Mouse (Mus musculus): ENCODE results near the gene Rho.

Rho gene

DNA sequence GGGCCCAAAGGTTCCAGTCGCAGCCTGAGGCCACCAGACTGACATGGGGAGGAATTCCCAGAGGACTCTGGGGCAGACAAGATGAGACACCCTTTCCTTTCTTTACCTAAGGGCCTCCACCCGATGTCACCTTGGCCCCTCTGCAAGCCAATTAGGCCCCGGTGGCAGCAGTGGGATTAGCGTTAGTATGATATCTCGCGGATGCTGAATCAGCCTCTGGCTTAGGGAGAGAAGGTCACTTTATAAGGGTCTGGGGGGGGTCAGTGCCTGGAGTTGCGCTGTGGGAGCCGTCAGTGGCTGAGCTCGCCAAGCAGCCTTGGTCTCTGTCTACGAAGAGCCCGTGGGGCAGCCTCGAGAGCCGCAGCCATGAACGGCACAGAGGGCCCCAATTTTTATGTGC lies at the start of gene Rho:
TSS of gene Rho (plus strand) at position 110 of the 400 bp plus-strand sequence.
- no peak for DNase-seq (ENCODE audit: low spot score in 2 of 2)

DNA sequence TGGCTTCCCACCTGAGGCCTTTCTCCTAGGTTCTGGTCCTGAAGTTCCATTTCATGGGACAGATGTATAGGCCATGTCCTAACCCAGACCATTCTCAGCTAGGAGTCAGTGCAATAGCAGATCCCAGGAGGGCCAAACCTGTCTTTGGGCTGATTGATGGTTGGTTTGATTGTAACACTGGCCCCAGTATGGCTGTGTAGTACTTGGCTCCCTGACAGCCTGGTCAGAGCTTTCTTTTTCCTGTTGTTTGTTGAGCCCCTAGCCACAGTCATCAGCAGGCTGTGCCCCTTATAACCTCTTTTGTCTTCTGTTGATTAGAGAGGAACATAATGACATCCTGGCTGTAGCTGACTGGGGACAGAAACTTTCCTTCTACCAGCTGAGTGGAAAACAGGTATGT lies 47.5 kb upstream of the Rho start:
- no peak for DNase-seq (ENCODE audit: low spot score in 2 of 2)

DNA sequence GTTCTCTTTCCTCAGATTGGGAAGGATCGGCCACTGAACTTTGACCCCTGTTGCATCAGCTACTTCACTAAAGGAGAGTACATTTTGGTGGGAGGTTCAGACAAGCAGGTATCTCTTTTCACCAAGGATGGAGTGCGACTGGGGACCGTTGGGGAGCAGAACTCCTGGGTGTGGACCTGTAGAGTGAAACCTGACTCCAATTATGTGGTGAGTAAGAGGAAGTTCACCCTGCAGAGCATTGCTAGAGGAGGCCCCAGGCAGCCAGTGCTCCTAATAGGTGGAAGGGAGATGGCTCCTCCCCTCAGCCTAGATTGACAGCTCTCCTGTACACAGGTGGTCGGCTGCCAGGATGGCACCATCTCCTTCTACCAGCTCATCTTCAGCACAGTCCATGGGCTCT lies 44.7 kb upstream of the Rho start:
- no peak for DNase-seq (ENCODE audit: low spot score in 2 of 2)

DNA sequence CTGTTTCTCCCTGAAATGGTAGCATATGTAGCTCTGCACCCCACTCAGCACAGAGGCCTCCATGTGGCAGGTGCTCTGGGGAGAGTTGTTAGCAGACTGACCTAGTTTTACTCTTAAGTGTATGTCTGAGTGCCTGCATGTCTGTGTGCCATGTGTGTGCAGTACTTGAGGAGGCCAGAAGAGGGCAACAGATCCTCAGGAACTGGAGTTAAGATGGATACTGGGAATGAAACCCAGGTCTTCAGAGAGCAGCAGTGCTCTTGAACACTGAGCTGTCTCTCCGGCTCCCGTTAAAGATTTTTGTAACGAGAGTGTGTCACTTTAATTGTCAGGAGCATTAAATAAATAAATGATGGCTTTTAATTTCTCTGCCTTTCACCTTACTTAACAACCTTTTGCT lies 43.3 kb upstream of the Rho start:
- no peak for DNase-seq (ENCODE audit: low spot score in 2 of 2)

DNA sequence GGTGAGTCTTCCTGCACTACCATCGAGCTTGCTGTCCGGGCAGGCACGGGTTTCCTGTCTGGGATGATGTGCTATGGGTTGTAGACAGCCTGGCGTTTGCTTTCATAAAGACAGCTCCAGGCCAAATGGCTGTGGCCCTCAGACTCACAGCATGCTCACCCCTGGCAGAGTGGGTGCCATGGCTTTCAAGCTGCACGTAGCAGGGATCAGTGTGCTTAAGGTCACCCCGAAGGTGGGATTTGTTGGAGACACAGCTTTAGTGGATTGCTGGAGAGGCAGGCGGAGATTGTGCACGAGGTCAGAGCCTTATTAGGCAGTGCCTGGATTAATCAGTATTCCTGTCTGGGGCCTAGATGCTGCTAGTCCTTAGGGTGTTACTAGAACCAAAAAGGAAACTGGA lies 40.9 kb upstream of the Rho start:
- no peak for DNase-seq (ENCODE audit: low spot score in 2 of 2)

DNA sequence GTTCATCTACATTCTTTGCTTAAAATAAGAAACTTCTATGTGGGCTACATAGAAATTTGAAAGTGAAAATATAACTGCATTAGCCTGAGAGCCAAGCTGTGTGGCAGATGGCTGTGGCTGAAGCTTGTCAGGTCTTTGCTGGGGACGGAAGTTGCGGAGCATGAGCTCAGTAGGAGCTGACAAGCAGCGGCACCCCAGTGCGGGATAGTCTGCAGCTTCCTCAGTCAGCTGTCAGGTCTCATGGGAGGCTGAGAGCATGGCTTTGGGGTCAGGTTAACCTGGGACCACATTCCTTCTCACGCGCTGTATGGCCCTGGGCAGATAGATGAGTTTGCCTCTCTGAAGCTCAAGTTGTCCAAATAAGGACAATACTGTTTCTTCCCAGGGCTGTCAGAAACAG lies 40.5 kb upstream of the Rho start:
- DNase-seq (ENCODE audit: low spot score in 2 of 2), result no peak

DNA sequence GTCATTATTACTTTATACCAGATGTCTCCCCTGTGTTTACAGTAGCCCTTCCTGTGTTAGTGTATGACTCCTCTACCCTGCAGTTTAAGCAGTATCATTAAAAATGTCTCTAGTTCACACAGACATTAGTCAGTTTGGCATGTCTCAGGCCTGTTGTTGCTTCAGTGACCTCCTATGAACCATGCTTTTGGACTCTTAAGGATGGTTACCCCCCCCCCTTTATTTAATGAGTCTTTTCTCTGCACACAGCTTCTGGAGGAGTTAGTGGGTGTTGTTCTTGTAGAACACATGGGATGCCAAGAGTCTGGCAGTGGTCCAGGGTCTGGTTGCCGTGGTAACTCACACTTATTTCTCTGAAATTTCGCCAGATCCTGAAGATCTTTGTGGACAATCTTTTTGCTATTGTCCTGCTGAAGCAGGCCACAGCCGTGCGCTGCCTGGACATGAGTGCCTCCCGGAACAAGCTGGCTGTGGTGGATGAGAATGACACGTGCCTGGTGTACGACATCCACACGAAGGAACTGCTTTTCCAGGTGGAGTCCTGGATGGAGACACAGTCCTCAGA lies 40.0 kb upstream of the Rho start:
- DNase-seq (ENCODE audit: low spot score in 2 of 2), result no peak

DNA sequence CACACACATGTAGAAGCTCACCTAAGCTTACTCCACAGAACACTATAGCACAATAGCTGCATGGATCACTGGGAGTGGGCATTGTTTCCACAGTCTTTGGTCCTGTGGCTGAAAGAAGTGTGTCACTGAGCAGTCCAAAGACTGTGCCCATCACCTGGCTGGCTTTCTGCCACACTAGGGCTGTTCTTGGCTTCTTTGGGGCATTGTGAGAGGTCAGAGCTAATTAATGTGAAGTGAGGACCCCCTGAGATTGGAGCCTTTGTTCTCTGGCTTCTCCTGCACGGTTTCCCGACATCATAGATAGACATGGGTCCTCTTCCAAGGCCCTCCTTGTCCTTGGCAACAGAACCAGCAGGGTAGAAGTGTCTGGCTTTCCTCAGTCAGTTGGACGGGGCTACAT lies 39.2 kb upstream of the Rho start:
- DNase-seq (ENCODE audit: low spot score in 2 of 2), result no peak

DNA sequence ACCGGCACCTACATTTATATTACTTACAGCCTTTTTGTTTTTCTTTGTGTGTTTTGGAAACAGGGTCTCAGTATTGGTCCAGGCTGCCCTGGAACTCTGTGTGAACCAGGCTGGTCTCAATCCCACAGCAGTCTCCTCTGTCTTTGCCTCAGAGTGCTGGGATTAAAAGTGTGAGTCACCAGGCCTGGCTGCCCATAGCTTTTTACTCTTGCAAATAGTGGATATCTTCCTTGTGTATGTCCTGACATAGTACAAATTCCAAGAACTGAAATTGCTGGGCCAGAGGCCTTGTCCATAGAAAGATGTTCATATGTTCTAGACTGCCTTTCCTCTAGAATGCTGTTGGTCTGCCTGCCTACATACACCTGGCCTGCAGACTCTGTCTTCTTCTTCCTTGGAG lies 35.2 kb upstream of the Rho start:
- DNase-seq (ENCODE audit: low spot score in 2 of 2), result no peak

DNA sequence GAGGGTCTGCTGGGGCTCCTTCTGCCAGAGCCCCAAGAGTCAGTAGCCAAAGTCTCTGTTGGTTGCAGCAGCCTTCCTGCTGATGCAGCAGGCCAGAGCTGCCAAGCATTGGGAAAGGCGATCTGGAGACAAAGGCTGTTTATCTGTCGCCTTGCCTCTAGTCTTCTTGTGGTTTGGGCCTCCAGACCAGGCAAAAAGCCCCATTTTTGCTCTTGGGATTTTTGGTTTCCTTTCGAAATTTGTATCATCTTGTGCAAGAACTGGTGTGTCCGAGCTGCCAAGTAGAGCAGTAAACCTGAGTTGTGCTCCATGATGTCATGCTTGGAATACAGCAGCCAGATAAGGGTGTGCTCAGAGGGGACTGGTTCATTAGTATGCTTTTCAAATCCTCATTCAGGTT lies 34.4 kb upstream of the Rho start:
- peak in 1 of 2 experiments; percentile 72 for DNase-seq (ENCODE audit: low spot score in 2 of 2)

DNA sequence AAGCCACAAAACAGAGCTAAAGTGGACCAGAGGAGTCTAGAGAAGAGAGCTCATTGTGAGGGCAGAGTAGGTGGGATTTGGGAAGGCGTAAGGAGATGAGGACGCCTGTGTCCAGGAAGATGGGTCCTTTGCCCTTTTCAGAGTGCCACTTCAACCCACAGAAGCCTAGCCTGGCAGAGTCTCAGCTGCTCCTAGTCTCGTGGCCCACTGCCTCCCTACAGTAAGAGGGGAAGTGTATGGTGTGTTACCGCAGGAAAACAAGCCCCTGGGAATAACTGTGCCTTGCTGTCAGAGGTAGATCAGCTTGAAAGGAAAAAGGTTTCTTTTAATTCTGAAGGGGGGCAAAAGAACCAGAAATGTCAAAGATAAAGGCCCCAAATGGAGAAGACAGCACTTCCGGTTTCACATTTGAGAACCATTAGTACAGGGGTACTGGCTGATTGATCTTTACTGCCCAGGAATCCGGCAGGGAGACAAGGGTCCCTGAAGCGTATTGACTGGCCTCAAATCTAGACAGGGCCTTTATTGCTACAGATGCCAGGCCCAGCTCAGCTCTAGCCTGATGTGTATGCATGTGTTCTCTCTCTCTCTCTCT lies 33.5 kb upstream of the Rho start:
- DNase-seq (ENCODE audit: low spot score in 2 of 2), result no peak

DNA sequence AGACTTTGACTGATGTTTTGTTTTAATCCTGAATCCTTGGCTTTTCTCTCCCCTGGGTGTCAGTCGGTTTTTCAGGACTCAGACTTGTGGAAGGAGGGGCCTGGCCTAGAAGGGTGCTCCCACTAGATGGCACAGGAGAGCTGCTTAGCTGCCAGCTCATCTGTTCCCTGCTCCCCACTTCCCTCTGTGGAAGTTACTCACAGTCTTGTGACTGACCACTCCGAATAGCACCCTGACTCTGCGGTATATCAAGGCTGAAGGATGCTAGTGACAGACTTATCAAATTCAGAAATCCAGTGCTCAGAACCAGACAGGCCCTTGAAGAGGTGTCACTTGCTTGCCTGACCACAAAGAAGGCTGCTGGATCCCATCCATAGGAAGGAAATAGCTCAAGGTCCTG lies 30.5 kb upstream of the Rho start:
- DNase-seq (ENCODE audit: low spot score in 2 of 2), result peak; percentile 56 to 71

DNA sequence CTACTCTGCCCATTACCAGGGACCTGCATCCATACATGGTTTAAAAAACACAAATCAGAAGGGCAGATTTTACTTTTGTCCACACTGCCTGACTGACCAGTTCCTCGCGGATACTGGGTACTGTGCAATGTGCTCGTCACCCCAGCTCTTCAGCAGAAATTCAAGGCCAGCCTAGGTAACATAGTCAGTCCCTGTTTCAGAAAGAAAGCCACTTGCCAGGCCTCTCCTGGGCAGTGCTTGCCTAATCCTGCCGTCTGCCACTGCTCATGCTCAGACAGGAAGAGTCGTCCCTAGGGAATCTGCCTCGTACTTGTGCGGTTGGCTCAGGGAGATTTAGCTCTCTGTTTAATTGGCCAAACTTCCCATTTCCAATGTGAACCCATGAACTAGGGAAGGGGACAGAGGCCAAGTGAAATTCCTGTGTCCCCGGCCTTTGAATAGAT lies 30.0 kb upstream of the Rho start:
- DNase-seq (ENCODE audit: low spot score in 2 of 2), result peak in 1 of 2 experiments; percentile 53

DNA sequence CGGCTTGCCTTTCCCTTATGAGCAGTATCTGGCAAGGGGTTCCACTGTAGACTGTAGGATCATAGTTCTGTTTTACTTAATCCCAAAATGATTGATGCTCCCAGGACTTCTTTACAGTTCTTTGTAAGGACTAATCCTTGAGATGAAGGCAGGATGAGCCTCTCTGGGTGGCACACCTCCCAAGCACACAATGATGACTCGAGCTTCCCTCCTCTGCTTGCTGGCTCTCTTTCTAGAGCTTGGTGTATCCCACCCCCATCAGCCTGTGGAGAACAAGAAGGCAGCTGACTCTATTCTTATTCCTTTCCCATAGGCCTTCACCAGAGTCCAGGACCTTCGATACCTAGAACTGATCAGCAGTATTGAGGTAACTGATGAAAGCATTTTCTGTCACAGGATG lies 29.0 kb upstream of the Rho start:
- no peak for DNase-seq (ENCODE audit: low spot score in 2 of 2)

DNA sequence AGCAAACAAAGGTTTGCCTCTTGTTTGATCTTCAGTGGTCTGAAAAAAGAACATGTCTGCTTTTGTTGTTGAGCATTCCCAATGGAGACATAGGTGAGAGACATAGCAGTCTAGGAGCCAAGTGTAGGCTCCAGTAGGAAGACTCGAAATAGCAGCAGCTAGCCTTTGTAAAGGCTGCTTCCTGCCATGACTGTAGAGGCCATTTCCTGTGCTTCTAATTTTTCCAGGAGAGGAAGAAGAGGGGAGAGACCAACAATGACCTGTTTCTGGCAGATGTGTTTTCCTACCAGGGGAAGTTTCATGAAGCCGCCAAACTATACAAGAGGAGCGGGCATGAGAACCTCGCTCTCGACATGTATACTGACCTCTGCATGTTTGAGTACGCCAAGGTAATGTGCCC lies 26.0 kb upstream of the Rho start:
- no peak for DNase-seq (ENCODE audit: low spot score in 2 of 2)

DNA sequence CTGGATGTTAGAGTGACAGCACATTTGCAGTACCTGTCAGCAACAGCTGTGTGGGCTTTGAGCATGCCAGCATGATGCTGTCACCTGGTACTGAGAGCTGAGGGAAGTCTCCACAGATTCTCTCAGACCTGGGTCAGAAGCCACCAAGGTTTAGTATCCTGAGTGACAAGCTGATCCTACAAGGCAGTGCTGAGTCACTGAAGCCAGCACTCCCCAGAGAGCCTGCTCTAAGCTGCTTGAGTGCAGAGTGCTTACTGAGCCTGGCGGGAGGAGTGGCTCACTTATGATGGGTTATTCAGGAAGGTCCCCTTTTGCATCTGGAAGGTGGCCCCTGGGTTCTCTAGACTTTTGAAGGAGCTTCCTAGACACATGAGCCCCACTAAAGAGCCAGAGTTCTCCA lies 25.1 kb upstream of the Rho start:
- DNase-seq (ENCODE audit: low spot score in 2 of 2), result no peak

DNA sequence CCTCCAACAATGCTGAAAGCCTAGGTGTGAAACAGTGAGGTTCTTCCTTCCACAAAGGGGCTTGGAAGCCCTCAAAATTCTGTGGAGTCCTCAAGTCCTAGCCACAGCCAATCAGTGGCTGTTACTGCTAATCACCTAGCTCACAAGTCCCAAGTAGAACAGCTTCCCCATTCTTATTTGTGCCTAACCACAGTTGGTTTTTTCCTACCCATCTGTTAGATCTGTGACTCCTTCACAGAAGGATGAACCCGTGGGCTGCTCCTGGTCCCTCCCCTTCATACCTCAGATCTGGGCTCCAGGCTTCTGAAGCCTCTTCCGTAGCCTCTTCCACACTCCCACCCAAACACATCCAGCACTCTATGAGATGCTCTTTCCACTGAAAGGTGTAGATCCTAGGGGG lies 24.7 kb upstream of the Rho start:
- DNase-seq (ENCODE audit: low spot score in 2 of 2), result no peak

DNA sequence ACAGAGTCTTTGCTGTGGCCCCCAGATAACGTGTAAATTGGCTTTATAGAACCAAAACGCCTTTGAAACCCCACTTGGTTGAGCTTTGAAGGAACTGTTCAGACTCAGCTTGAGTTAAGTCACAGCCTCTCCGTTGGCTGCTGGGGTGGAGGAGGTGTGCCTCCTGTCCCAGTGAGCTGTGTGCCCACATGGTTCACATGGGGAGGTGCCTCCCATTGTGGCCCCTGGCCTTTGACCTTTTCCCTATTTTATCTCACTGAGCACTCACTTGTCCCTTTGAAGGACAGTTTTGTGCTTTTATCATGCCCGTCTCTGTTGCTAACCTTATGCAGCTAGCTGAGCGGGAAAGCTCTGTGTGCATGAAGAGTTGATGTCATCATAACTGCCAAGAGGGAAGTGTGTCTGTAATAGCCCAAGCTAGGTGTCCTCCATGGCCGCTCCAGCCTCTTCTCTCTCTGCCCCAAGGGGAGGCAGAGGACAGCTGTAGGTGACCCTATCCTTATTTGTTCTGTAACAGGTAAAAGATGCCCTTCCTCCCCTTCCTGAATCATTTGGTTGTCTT lies 23.0 kb upstream of the Rho start:
- no peak for DNase-seq (ENCODE audit: low spot score in 2 of 2)

DNA sequence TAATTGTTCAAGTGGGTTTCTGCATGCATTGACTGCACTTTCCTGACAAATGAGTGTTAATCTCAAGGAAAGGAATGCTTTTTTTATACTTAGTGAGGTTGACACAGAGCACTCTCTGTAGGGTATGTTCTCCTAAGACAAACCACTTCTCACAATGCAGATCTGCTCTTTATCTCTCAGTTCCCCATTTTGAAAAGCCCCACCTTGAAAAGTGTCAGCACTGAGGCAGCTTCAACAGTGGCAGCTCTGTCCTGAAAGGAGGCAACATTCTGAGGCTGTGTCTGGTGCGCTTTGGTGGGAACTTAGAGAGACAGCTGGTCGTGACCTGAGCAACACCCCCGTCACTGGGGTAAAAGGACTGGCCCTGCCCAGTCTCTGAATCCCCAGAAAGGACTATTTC lies 22.5 kb upstream of the Rho start:
- DNase-seq (ENCODE audit: low spot score in 2 of 2), result no peak

DNA sequence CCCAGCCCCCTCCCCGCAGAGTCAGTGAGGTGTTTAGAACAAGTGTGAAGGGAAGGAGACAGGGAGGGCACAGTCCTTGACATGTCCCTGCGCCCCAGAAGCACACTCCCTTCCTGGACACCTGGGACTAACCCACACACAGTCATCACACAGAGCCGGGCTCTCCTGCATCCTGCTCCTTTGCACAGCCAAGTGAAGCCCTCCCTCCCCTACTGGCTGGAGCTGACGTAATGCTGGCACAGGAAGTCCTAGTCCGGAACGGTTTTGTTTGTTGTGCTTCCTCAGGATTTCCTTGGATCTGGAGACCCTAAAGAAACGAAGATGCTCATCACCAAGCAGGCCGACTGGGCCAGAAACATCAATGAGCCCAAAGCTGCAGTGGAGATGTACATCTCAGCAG lies 21.6 kb upstream of the Rho start:
- peak in 1 of 2 experiments; percentile 36 for DNase-seq (ENCODE audit: low spot score in 2 of 2)

DNA sequence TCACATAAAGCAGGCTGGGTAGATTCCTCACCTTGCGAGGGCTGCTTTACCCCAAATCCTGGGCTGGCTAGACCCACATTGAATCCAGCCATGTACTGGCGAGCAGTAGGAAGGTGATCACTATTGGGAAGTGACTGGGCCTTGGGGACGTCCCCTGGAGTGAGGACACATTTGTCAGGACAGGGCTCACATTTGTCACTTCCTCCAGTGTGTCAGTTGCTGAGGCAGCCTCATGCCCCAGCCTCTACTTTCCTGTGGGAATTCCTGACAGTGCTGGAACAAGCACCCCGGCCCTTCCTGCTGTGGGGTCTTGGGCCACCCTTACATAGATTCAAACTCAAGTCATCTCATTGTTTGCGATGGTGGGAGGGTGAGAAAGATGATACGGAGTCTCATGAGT lies 19.8 kb upstream of the Rho start:
- no peak for DNase-seq (ENCODE audit: low spot score in 2 of 2)

DNA sequence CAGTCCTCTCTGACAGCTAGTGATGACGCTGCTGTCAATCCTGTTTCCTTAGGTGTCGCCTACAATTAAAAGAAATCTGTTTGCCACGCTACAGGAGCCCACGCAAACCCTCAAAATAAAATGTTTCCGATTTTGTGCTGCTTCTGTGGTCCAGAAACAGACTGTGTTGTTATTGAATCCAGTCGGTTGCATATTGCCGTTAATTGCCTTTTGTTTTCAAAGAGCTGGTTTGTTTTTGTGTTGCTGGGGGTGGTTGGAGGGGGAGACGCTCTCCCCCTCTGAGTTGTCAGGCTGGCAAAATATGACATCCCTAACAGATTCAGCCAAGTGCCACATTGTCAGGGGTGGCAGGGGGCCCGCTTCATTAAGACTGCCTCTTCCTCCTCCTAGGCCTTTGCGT lies 18.1 kb upstream of the Rho start:
- no peak for DNase-seq (ENCODE audit: low spot score in 2 of 2)

DNA sequence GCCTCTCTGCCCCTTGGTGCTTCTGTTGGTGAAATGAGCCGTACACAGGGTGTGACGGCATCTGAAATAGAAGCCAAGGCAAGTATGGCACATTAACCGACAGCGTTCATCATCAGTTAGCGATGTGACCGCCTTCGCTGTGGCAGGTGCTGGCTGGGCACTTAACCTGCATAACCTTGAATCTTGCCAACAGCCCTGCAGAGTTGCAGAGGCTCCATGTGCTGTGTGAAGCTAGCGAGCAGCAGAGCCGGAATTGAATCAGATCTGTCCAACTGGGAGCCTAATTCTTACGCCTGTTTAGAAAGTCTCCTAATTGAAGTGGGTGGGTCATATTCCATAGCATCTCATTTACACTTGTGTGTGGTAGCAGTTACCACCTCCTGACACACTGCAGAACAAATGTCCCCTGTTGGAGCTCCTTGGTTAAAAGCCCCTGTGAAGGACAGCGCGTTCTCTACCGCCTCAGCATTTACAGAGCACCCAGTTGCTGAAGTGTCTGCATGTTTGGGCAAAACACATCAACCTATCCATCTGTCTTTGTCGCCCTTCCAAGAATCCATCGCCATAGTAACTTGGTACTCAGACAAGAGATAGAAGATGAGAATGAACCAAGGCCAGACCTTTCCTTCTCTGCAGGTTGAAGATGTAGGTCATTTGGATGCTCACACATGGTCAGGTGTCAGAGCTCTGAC lies 16.9 kb upstream of the Rho start:
- DNase-seq (ENCODE audit: low spot score in 2 of 2), result no peak
